Mouse (Mus musculus): ENCODE results near the gene Frmd4a. TPM values are rescaled to one million over a fixed set of nuclear protein-coding genes. Genes with fewer than 3 reads are reported as not detected.
"Not testable (repeated sequence)": the region's sequence is repeated elsewhere in the genome, so short reads cannot be mapped to it uniquely, and the experiment has no call there.

The Frmd4a gene
- total RNA-seq, 2 experiments from 2014 or later: 51.3 to 52.7 TPM

DNA sequence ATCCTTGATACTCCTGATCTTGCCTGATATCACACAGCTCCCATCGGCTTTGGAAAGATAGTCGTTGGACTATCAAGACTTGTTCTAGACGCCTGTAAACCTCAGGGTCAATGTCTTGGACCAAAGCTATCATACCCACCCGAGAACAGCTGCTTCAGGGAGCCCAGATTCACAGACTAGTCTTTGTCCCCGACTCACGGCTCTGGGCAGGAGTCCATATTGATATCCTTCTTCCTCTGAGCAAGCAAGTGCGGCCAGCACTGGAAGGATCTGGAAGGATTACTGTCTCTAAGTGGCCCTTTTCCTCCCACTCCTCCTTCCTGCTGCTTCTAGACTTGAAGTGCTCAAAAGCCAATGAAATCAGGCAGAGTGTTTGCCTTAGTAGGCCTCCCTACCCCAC lies 575.1 kb downstream of the Frmd4a start:
- DNase-seq: peak; percentile 60

- DNase-seq: peak; percentile 83
Observed at GRCm38 (mm10) chr2:4593433-4593832, 575.9 kb downstream of the Frmd4a start.

DNA sequence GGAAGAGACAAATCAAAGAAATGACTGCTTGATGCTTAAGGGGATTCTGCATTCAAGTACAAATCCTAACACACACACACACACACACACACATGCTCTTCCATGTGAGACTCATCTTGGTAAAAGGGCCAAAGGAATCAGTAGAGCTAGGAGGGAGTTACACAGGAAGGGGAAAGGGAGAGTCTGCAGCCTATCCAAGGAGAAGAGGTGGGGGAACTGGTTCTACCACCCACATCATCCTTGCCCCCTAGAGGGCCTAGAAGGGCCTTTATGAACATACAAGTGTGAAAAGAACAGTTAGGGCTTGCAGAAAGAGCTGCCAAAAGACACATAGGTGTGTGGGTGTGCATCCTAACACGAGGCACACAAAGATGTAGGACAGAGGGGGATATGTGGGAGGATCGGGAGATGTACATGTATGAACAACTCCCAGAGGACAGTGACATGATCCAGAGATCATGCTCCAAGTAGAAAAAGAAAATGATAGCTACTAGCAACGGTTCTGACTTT lies 576.4 kb downstream of the Frmd4a start:
- no peak for DNase-seq

- DNase-seq: no peak
Observed at GRCm38 (mm10) chr2:4596992-4597391, 579.5 kb downstream of the Frmd4a start.

GRCm38 (mm10) chr2:4601034-4601890 lies 583.7 kb downstream of the Frmd4a start:
- peak; percentile 84 for DNase-seq

- peak; percentile 58 for DNase-seq
Observed at GRCm38 (mm10) chr2:4603361-4603945, 585.9 kb downstream of the Frmd4a start.

DNA sequence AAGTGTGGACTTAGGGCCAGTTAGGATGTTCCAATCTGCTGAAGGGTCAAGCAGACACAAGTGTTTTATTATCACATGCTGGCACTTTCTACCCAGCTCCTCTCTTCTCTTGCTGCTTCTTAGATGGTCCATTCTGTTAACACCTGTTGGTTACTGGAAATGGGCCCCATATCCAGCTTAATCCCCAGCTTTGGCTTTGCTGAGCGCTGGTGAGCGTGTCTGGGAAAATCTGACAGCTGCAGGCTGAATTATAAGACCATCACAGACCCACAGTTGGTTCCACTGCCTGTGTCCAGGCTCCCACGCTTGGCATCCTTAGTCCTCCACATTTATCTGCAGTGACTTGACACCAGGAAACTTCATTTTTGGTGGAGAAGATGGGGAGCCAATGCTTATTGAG lies 589.0 kb downstream of the Frmd4a start:
- DNase-seq: no peak

GRCm38 (mm10) chr2:4608253-4608652 lies 590.7 kb downstream of the Frmd4a start:
- DNase-seq: no peak

- no peak for DNase-seq
Observed at GRCm38 (mm10) chr2:4609433-4609832, 591.9 kb downstream of the Frmd4a start.

DNA sequence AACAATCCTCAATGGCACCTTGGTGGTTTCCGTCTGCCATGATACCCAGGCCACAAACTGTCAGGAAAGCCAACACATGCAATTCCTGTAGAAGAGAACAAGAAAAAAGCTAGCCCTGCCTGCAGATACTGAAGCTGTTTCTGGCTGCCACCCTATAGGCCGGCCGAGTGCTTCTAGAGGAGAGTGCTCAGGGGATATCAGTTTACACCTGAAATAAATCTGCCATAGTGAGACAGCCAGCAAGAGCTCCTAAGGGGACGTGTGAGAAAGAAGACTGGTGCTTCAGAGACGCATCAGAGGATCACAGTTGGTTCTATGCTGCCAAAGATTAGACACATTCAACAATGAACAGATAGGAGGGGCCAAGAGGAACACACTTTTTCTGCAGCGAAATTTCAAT lies 593.8 kb downstream of the Frmd4a start:
- DNase-seq: no peak

DNA sequence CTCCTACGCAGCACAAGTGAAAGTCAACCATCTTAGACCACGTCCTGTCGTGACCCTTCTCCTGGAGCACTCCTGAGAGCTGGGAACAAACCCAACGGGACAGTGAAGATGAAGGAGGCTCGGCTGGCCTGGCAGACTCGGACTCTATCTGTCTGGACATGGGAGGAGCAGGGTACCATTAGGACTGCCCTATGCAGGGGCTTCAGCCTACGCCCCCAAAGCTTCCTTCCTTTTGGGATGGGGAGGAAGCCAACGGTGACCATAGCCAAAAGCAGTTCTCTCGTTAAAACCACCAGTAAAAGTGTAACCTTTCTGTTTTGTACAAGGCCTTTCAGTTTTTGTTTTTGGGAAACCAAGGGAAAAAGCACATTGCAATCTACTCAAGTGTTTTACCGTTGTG lies 594.2 kb downstream of the Frmd4a start:
- no peak for DNase-seq

- DNase-seq: not testable (repeated sequence)
Observed at GRCm38 (mm10) chr2:4614276-4614929, 596.9 kb downstream of the Frmd4a start.

DNA sequence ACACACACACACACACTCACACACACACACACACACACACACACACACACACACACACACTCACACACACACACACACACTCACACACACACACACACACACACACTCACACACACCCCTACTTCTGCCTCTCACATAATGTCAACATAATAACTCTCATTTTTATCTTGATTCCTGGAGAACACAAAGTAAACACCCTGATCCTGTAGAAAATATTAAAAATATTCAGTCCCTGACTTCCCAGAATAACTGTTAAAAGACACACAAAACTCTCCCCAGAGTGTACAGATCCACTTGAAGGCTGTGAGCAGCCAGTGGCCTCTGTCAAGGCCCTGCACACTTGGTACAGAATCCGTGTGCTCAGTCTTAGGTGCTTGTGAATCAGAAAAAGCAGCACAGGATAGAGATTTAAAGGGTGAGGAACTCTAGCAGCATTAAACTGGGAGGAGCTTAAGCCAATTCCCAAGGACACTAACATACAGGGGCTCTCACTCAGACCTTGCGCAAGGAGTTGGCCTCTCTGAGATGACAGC lies 597.6 kb downstream of the Frmd4a start:
- no peak for DNase-seq

DNA sequence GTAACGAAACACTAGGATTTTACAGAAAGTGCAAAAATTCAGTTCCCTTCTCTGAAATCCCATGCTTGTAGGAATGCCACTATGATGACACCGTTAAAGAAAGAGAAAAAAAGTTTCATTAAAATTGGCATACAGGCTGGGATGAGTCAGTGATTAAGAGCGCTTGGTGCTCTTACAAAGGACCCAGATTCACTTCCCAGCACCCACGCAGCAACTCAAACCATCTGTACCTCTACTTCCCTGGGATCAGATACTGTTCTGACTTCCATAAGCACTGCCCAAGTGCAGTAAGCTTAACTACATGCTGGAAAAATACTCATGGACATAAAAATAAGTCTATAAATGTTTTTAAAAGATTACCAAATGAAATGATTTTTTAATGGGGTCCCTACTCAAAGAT lies 599.5 kb downstream of the Frmd4a start:
- DNase-seq: no peak

GRCm38 (mm10) chr2:4619126-4619525 lies 601.6 kb downstream of the Frmd4a start:
- not testable (repeated sequence) for DNase-seq

- no peak for DNase-seq
Observed at GRCm38 (mm10) chr2:4619893-4620593, 602.5 kb downstream of the Frmd4a start.

- DNase-seq: peak; percentile 58
Observed at GRCm38 (mm10) chr2:4620640-4621401, 603.3 kb downstream of the Frmd4a start.

- DNase-seq: no peak
Observed at GRCm38 (mm10) chr2:4621471-4621985, 604.0 kb downstream of the Frmd4a start.

DNA sequence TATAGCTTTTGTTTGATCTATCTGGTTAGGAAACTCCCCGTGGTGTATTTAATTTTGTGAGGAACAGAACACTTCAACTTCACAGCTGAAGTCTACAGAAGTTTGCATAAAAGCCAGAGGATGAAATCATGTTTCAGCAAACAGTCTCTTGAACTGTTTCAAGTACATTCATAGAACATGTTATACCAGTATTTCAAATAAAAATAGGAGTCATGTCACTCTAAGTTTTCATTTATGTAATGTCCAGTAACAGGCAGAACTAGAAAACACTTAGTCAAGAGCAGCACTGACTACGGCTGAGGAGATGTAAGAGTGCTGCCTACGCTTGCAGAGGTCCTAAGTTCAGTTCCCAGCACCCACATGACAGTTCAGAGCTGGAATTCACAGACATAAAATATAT lies 609.4 kb downstream of the Frmd4a start:
- DNase-seq: no peak

DNA sequence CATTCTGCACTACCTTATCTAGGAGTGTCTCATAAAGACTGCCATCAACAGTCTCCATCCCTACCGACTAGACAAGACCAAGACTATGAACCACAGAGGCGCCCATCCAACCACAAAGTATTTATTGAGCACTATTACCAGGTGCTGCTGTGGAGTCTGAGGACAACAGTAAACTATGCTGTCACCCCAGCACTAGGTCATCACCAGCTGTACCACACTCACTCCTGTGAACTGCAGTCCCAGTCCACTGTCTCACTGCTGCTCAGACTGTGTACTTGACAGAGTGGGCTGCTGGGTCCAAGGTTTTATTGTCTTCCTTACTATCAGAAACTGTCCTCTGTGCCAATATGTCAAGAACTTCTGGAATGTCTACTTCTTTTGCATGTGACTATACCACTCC lies 611.4 kb downstream of the Frmd4a start:
- DNase-seq: no peak

DNA sequence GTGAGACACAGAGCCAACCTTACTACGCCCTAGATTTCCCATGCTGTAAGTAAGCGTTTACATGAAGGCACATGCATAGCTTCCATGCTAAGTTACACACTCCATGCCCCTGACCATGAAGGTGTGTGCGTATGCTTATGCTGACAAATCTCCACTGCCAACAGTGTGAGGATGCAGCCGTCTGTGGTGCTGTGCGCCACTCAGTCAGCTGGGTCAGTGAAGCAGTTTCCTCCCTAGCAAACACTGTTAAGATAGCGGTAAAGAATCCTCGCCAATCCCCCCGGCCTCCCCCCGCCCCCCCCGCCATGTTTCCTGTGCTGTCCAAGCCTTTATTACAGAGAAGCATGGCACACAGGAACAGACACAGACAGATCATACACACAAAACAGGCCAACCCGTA lies 612.0 kb downstream of the Frmd4a start:
- no peak for DNase-seq

Data from heart, postnatal 4 days (tissue).